Mouse (Mus musculus): ENCODE measurements around the gene C1qtnf2.

DNA sequence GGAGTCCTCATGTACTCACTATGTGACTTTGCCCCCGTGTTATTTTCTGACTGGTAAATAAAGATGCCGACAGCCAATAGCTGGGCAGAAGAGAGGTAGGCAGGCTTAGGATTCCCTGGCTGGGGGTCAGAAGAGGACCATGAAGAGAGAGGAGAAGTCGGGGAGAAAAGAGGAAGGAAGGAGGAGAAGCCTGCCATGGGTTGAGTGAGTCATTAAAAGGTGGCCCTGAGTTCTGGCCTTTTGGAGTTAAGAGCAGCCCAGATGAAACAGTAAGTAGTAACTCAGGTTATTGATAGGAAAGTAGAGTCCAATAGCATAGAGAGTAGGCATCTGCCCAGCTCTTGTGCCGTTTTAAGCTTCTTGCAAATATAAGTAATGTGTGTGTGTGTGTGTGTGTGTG is 22.8 kb upstream of the C1qtnf2 start:
- TF ChIP-seq CTCF (IDR thresholded peaks at IDR 0.05 in 2 of 3, conservative IDR thresholded peaks at IDR 0.05 in 1 of 3; ENCODE audit: control insufficient read depth in 1 of 3, insufficient read depth in 1 of 3, low read depth in 2 of 3, low read length in 3 of 3, poor library complexity in 1 of 3, severe bottlenecking in 1 of 3) (no peak), MAX (IDR thresholded peaks at IDR 0.05; ENCODE audit: low read length) (no peak), ZNF384 (IDR thresholded peaks at IDR 0.05; ENCODE audit: low read depth, low read length) (no peak), POLR2A (IDR thresholded peaks at IDR 0.05; ENCODE audit: control insufficient read depth in 1 of 2, insufficient read depth in 1 of 2, low read depth in 1 of 2, low read length in 2 of 2, poor library complexity in 1 of 2) (no peak)

All from MEL (cell line).